ENCODE assay signal across 7 mouse cellular contexts in genomic region chr15:89196313-89196706, GRCm38 (mm10). TPM values are rescaled to one million over a fixed set of nuclear protein-coding genes. Genes with fewer than 3 reads are reported as not detected.
DNase-seq lines count a peak whose midpoint lies in the region; ATAC-seq lines count a peak whose summit lies in the region.

Gene Dennd6b (minus strand): TSS chr15:89196496.

- H3K9ac ChIP-seq in intestine, embryonic 16.5 days (ENCODE audit: low read depth, low read length) = peak within 1 kb of the TSS; percentile 98
- H3K9ac ChIP-seq in midbrain, embryonic 11.5 days (ENCODE audit: low read length) = peak within 1 kb of the TSS; percentile 99

- H3K4me3 ChIP-seq in intestine, embryonic 16.5 days (ENCODE audit: low read length) = peak within 1 kb of the TSS; percentile 96
- H3K4me3 ChIP-seq in midbrain, embryonic 11.5 days (ENCODE audit: low read depth, low read length) = peak within 1 kb of the TSS; percentile 98

- peak within 1 kb of the TSS; percentile 99 for H3K27ac ChIP-seq in intestine, embryonic 16.5 days (ENCODE audit: low read length)
- H3K27ac ChIP-seq in midbrain, embryonic 11.5 days (ENCODE audit: low read depth, low read length) = peak within 1 kb of the TSS; percentile 95

- peak; percentile 97 for DNase-seq in adrenal gland, adult 2 months
- peak; percentile 93 for DNase-seq in embryo, embryonic 11.5 days (ENCODE audit: low read depth, low spot score)
- peak; percentile 88 to 98 for DNase-seq in gastrocnemius, postnatal 4 days (ENCODE audit: low spot score in 2 of 2)
- peak; percentile 96 for DNase-seq in left cerebral cortex, postnatal 36 days (ENCODE audit: low spot score in 2 of 2)
- DNase-seq in midbrain, embryonic 11.5 days (ENCODE audit: low spot score, missing footprints) = peak; percentile 99
- peak; percentile 95 for DNase-seq in skeletal muscle tissue, adult 2 months (ENCODE audit: low read depth, low spot score)

- intact Hi-C loops in left cerebral cortex, postnatal 36 days (cut with DNase I) = loop anchor here (2.0 kb wide), 3 partner anchors 14 to 74 kb away; partner anchors contain the start of genes Plxnb2, Ppp6r2 and Tubgcp6

- WGBS in intestine, embryonic 16.5 days = 0% methylated on average over 38 of the region's 38 CpGs
- WGBS in midbrain, embryonic 11.5 days = under 1% methylated on average over 38 of the region's 38 CpGs

- no peaks in the 10 kb centered on the region for H3K36me3 ChIP-seq in intestine, embryonic 16.5 days (ENCODE audit: control insufficient read depth, insufficient read depth, low read length)
- H3K36me3 ChIP-seq in midbrain, embryonic 11.5 days (ENCODE audit: control insufficient read depth, insufficient read depth, low read length) = no peaks in the 10 kb centered on the region

- peaks cover 12% of the 10 kb centered on the region for H3K4me1 ChIP-seq in intestine, embryonic 16.5 days (ENCODE audit: control insufficient read depth, insufficient read depth, low read length)
- peaks cover 14% of the 10 kb centered on the region for H3K4me1 ChIP-seq in midbrain, embryonic 11.5 days (ENCODE audit: control insufficient read depth, insufficient read depth, low read length)

- peak; percentile 99 for ATAC-seq in intestine, embryonic 16.5 days
- peak; percentile 98 for ATAC-seq in midbrain, embryonic 11.5 days (ENCODE audit: low FRiP score)

- peak within 1 kb of the TSS; percentile 82 for H3K4me2 ChIP-seq in intestine, embryonic 16.5 days (ENCODE audit: low read depth, low read length)
- H3K4me2 ChIP-seq in midbrain, embryonic 11.5 days = peak within 1 kb of the TSS; percentile 72

- no peaks in the 10 kb centered on the region for H3K9me3 ChIP-seq in intestine, embryonic 16.5 days (ENCODE audit: control insufficient read depth, low read length)
- no peaks in the 10 kb centered on the region for H3K9me3 ChIP-seq in midbrain, embryonic 11.5 days (ENCODE audit: control insufficient read depth, low read length)

- no peaks in the 10 kb centered on the region for H3K27me3 ChIP-seq in intestine, embryonic 16.5 days (replicated peaks; ENCODE audit: control insufficient read depth, insufficient read depth, low read length)
- no peaks in the 10 kb centered on the region for H3K27me3 ChIP-seq in midbrain, embryonic 11.5 days (ENCODE audit: control insufficient read depth, insufficient read depth, low read length)

RNA-seq across cellular contexts. Expression of gene Dennd6b, which starts in this region (rescaled TPM):
- 1 to 10 TPM; 5.2 to 5.7 TPM for total RNA-seq in adrenal gland, adult 2 months (2021)
- 24.0 and 24.9 TPM in 2 replicates for polyA plus RNA-seq in adrenal gland, adult 2 months (2012; rRNA removed)
- 1 to 10 TPM; 7.9 to 9.0 TPM for total RNA-seq in gastrocnemius, postnatal 4 days (2021)
- 10.9 and 13.0 TPM in 2 replicates for polyA plus RNA-seq in intestine, embryonic 16.5 days (2015; fragmentation: Nextera tagmentation; extraction: Ambion mirVana)
- total RNA-seq in left cerebral cortex, postnatal 36 days (2021) = 10 to 100 TPM; 39.9 to 52.2 TPM
- 26.2 and 26.6 TPM in 2 replicates for polyA plus RNA-seq in midbrain, embryonic 11.5 days (2014; fragmentation: Nextera tagmentation; extraction: Ambion mirVana)

Comparison
In these comparisons a context has a peak if more than half of its experiments do, and no peak if none do; other contexts are left out.
1. Peak in every context shown above with its lines: DNase-seq, ATAC-seq, H3K4me3 ChIP-seq and H3K27ac ChIP-seq.
2. RNA of gene Dennd6b (total RNA-seq): 39.9 to 52.2 TPM in left cerebral cortex, postnatal 36 days; 7.9 to 9.0 TPM in gastrocnemius, postnatal 4 days and 5.2 to 5.7 TPM in adrenal gland, adult 2 months; every median in the first group is over 4 times any median in the second.